Mouse (Mus musculus) 416B (cell line): Measurements from ENCODE around the gene Gm37240.
"Not testable (repeated sequence)": the region's sequence is repeated elsewhere in the genome, so short reads cannot be mapped to it uniquely, and the experiment has no call there.

Experiments used
- DNase-seq: peaks from one replicate; pipeline ENCODE4 v3.0.0; 2011; ENCODE audit warnings: low read depth

The Gm37240 gene

DNA sequence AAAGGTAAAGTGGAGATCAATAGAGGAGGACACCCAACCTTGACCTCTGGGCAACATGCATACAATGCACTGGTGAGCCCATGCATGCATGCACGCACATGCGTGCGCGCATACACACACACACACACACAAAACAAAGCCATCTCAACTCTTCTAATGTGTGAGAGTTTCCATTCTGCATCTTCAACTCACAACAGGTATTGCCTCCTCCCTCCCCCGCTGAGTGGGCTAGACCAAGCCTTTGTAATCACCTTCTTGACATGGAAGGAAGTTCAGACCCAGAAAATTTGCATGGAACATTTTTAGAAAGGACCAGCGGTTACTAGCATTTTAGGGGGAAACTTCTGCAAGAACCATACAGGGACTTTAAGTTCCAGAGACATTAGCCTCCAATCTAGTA lies 1213.8 kb downstream of the Gm37240 start:
- no peak for DNase-seq

DNA sequence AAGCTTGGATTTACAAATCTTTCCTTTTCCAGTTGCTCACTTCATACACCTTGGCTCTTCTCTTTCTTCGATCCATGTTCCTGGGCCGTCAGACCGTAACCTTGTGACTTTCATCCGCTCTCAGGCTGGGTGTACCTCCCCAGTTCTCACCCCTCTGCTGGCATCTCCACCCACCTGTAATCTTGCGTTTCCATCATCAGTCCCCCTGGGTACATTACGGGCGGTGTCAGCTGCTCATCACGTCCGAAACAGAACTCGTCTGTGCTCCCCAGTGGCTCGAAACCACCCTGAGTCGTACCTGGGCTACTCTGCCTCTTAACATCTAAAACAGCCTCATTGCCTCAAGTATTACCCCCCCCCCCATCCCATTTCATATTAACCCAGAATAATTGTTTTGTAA lies 1215.2 kb downstream of the Gm37240 start:
- DNase-seq, result no peak

DNA sequence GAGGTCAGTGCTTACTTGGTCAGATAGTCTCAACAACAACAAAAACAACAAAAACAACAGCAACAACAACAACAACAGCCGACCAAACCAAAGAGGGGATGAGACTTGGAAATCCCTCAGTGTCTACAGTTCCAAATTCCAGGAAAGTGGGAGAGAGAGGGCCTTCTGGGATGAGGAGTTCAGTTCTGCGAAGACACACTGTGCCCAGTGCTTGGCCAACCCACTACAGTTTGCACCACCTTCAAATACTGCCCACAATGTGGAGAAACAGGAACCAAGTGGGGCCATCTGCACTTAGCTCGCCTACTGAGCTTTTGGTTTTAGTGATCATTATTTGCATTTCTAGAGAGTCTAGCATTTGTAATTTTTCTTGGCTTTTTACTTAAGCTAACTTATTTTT lies 1218.4 kb downstream of the Gm37240 start:
- DNase-seq, result peak; percentile 24

DNA sequence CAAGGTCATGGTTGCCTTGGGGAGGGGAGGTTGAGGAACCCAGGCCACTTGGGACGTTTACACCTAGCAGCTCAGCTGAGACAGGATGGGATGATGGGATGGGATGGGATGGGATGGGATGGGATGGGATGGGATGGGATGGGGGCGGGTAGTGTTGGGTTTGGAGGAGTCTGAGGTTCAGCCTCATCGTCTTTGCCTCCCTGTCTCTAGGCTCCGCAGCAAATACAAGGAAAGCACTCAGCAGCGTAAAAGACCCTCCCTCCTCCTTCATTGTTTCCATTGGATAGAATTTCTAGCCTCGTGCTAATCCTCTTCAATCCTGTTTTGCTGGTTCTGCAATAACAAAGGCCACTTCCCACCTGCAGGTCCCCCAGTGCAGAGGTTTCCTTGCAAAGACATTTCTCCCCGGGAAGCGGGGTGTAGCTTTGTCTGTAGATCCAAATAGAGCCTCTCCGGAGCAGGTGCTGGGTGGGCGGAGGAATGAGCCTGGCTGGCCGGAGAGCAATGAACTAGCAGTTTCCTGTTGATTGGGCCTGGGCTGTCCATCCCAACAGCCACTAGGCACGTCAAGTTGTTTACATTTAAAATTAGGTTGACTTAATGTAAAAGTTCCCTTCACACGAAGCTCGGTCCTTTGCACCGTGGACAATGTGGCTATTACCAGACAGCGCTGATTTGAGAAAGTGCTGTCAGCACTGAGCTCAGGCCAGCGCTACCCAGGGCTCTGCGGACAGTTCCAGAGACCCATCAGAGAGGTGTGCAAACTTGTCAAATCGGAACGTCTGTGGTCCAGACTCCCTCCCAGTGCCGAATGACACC lies 1221.9 kb downstream of the Gm37240 start:
- no peak for DNase-seq

DNA sequence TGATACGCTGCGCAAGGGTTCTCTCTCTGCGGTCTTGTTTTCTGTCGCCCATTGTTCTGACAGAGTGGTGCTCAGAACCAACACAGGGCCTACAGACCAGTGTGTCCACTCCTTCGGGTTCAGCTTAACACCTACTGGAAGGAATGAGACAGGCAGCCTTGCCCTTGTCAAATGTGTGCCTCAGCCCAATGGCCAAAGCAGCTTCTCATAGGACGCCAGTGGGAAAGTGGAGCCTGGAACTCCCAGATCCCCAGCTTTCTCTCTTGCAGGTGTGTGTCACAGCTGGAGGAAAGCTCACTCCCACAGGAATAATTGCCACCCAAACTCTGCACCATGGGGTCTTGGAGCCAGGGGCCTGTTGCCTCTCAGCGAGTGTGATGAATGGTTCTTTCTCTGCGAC lies 1222.6 kb downstream of the Gm37240 start:
- DNase-seq, result no peak

DNA sequence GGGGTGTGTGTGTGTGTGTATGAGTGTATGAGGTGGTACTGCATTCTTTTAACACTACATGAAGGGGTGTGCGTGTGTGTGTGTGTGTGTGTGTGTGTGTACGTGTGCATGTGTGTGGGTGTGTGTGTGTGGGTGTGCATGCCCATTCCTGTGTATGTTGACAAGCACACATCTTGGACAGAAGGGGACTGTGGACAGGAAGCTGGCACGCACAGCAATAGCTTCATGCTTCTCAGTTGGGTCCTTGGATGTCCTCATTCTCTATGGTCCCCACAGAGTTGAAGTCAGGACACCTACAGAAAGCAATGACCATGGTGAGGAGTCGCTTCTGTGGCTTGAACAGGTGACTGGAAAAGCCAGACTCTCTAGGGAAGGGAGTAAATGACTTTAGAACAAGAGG lies 1223.5 kb downstream of the Gm37240 start:
- no peak for DNase-seq

DNA sequence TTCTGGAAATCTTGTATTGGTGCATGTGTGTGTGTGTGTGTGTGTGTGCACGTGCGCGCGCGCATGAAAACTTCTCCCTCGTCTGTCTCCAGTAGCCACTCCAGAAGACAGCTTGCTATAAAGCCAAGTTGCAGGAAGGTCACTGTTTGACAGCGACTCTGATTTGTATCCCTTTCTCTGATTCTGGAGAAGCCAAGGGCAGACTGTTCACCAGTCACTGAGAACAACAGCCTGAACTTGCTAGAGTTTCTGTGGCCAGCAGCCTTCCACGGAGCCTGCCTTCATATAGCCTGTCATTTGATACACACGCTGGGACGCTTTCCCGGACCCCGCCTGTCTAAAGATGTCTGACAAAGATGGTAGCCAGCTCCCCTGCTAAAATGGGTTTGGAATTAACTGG lies 1224.2 kb downstream of the Gm37240 start:
- DNase-seq, result no peak

DNA sequence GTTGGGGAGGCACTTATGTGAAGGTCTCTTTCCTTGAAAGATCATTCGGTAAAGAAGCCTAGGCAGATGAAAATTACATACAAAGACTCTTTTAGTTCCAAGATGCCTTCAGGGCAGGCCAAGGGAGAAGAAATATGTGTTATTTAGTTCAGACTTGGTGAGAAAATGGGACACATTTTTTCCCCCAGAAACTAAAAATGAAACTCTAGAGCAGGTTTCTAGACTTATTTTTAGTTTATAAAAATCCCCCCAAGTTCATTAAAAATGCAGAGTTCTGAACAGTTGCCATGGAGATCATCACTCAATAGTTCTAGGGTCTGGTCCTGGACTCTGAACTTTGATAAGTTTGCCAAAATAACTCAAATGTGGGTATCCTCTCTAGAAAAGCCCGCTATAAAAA lies 1226.9 kb downstream of the Gm37240 start:
- DNase-seq, result no peak

DNA sequence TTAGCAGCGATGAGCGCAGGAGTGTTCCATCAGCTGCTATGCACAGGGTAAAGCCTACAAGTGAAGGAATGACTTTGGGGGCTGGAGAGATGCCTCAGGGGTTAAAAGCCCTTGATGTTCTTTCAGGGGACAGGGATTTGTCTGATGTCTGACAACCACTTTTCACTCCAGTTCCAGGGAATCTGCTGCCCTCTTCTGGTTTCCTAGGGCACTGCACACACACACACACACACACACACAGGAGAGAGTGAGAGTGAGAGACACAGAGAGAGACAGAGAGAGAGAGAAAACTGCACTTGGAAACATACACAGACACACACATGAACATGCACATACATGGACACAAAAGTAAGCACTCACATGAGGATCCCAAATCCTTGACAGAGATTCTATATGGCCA lies 1228.4 kb downstream of the Gm37240 start:
- no peak for DNase-seq

DNA sequence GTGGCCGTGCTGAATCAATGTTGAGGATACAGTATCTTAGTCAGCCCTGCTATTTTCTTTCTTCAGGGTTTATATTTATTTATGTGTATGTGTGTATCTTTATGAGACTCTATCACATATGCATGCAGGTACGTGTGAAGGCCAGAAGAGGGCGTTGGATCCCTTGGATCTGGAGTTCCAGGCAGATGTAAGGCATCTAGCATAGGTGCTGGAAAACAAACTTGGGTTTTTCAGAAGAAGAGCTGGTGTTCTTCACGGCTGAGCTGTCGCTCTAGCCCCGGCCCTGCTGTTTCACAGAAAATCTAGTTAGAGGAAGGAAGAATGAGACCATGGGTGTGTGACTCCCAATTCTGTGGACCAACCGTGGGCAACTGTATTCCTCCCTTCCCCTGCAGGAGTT lies 1229.3 kb downstream of the Gm37240 start:
- DNase-seq, result no peak

DNA sequence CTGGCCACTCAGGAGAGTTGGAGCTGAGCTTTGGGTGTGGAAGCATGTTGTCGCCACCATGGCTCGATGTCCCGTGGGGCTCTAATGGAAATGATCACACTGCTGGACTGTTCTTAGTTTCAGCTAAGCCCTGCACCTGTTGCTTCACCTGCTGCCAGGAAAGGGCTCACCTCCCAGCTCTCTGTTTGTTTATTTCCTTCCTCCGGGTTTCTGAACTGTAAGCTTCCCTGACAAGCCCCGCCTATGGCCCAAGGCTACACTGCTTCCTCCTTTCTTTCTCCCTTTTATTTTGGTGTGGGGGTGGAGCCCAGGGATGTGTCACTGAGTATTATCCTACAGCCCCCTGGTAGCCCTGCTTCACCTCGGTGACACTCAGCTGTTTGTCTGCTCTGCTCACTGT lies 1230.1 kb downstream of the Gm37240 start:
- peak; percentile 18 for DNase-seq

DNA sequence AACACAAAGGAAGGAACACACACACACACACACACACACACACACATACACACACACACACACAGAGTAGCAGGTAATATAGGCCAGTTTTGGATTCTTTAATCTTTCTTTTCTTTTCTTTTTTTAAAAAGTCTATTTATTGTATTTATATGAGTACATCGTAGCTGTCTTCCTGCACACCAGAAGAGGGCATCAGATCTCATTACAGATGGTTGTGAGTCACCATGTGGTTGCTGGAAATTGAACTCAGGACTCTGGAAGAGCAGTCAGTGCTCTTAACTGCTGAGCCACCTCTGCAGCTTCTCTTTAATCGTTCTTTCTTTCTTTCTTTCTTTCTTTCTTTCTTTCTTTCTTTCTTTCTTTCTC lies 1231.5 kb downstream of the Gm37240 start:
- not testable (repeated sequence) for DNase-seq

DNA sequence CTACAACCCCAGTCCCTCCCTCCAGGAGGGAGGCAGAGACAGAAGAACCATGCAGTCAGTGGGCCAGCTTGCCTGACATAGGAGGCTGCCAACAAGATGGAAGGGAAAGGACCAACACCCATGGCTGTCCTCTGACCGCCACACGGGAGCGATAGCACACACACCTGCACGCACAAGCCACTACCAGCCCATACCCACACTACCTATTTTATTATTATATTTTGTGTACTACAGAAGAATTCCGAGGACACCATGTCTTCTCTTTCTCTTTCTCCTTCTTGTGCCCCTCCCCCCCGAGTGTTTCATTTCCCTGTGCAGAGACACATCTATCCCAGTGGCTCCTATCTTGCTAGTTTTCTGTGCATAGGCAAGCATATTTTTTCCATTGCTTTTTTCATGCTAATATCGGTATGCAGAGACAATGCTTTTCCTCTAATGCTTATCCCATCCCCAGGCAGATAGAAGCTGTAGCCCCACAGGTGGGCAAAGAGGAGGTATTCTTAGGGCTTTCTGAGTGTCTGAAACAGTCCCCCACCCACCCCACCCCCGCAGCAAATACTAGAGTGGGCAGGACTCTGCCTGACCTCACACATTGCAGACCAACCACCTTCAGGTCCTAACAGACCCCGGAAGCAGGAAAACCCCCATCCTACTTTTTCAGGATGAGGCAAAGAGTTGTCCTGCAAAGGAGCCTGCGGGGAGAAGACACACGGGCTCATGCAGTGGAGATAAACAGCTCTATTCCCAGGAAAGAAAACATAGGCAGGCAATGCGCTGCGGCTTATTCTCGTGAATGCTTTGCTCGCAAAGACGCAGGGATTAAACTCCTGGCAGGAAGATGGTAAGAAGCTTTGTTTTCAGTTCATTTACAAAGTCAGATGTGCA lies 1232.2 kb downstream of the Gm37240 start:
- DNase-seq, result no peak

DNA sequence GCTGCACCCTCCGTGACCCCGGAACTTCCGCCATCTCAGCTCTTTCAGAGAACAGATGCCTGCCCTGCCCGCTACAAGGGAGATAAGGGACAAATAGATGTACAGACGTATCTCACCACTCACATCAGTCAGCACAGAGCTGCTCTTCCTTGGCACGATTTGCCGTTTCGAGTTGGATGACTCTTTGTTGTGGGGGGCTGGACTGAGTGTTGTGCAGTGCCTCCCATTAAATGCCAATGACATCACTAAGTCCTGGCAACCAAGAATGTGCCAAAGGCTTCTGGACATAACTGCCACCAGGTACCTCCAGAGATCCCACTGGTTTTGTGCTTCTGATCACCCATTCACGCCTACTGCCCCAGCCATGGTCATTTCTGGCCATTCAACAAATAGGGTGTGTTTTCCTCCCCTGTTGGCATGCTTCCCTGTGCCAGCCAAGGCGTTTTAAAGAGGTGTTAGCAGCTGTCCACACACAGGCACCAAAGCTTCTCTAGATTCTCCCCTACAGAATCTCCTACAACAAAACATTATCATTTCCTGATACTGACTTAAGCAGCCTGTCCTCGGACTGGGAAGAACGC lies 1233.0 kb downstream of the Gm37240 start:
- no peak for DNase-seq

DNA sequence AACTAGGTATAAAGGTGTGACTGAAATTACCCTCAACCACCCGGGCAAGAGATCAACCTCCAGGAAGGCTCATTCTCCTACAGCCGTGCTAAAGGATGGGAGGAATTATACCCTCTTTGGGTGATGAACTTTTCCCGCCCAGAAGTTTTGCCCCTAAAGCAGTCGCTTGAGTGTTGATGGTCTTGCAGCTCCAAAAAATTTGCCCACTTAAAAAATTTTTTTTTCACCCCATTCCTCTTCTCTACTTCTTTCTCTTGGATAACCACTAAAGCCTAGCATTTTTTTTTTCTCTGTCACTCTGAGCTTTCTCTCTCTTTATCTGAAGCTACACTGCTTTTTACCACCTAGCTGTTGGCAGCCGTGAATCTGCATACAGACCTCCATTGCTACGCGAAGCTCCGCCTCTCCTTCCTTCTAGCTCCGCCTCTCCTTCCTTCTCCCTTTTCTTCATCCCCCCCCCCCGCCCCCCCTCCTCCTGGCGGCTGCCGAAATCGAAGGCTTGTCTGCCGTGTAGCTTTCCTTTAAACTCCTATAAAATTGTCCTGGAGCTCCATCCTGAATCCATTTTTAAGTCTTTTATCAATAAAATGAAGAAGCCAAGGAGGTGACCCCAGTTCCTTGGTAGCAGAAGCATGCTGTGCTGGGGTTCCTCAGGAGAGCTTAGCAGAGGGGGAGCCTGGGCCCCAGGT lies 1233.6 kb downstream of the Gm37240 start:
- no peak for DNase-seq

DNA sequence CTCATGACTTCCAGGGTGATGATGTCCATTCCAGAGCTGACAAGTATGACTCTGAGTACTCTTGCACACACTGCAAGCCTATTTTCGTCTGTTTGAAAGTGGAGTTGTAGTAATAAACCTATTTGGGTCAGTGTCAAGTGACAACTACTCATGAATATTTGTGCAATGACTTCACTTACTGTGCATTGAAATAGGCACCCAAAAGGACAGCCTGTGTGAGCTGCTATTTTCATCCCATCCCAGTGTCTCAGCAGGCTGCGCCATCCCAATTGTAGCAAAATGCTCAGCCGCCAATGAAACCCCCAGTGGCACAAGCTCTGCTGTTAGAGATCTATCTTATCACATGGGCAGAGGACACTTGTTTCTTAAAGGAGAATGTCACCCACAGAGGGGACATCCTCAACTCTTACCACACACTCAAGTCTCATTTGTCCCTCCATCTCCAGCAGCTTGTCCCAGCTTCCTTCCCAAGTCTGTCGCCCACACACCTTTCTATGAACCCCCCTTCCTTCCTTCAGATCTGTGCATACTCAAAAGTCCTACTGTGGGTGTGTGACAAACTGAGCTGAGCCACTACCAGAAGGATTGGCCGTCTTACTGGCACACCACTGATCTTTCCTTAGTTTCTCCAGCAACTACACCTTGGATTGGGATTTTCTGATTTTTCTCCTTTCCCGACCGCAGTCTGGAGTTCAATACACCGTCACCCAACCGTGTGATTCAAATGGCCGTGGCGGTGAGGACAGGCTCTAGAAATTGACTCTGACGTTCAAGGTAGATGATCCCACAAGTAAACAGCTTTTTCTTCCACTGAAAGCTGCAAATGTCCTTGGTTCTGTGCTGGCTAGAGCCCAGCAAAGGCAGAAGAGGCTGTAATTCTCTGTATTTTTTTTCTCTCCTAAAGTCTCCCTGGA lies 1234.4 kb downstream of the Gm37240 start:
- no peak for DNase-seq

DNA sequence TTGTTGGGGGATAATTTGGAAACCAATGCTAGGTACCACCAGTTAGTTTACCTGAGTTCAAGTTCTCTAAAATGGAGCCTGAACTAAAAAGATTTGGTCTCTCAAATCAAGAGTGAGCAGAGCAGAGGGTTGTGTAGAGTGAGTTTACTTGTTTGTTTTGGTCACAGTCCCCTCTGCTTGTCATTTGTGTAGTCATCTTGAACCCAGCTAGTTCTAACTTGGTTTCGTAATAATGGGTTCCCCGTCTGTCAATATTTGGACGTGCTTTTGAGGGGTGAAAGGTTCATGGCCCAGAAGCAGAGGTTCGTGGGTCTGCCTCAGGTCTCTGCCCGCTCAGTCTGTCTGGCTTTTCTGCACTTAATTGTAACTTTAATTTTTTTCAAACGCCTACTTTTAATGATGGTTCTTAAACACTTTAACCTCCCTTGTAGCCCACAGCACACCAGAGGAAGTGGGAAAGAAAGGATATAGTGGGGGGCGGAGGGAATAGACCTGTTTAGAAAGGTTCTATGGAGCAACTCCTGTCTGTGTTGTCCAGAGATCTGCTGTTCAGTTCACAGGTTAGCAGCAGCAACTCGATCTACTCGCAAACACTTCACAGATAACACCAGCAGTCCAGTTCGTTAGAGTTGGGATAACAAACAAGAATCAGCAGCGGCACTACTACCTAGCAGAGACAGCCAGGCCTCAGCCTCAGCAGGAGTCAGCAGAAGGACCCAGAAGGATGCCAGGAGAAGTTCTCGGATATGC lies 1237.6 kb downstream of the Gm37240 start:
- DNase-seq, result no peak

DNA sequence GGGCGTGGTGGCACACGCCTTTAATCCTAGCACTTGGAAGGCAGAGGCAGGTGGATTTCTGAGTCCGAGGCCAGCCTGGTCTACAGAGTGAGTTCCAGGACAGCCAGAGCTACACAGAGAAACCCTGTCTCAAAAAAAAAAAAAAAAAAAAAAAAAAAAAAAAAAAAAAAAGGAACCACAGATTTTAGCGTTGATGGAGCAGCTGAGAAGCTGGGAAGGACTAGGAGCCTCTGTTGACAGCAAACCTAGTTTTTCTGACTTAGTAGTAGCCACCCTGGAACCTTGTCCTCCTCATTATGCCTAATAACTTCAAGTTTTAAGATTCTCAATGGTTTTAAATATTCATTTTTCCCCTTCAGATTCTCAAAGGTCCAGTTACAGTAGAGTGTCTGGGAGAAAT lies 1239.2 kb downstream of the Gm37240 start:
- DNase-seq, result not testable (repeated sequence)

DNA sequence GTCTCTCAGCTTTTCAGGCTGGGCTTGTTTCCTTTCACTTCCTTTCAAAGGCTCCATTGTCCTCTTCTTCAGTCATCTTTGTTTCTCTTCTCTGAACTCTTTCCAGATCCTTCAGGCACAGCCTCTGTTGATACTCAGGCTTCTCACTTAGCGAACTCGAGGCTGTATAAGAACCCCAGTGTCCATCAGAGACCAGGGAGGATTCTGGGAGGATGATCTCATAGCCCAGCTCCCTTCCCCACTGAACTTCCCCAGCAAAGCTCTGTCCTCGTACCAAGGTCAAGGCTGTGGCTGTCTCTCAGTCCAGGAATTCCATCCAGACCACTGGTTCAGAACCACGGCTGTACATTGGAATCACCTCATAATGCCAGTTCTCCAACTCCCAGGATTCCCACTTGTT lies 1239.7 kb downstream of the Gm37240 start:
- DNase-seq, result no peak

DNA sequence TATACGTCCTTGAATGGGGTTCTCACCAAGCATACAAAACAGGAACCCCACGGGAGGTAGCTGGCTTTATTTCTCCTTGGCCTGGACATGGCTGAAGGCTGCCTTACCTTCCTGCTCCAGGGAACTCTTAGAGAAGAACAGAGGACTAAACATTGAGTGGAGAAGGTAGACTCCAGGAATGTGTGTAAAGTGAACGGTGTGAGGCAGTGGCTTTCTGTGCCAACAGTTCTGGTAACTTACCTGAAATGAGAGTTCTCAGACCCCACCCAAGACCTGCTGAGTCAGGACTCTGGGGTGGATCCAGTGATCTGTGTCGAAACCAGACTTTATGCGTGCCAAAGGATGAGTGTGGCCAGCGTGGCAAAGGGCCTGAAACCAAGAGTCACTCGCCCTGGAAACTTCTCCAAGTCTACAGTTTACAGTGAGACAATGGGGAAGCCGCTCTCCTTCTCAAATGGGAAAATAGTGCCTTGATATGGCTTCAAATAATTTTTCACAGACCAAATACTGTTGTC lies 1240.9 kb downstream of the Gm37240 start:
- DNase-seq, result no peak

DNA sequence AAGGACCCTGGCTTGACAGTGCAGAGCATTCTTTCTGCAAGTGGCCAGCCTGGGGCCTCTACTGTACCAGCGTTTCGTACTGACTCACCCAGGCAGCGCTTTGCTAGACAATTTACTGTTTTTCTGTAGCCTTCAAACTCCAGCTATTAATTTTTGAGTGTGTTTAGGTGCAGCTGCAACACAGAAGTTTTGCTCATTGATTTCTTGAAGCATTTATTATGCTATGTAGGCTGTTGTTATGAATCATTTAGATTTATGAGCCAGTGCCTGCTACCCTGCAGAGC lies 1241.4 kb downstream of the Gm37240 start:
- DNase-seq, result no peak
